Mouse (Mus musculus) small intestine, adult 2 months (tissue): ENCODE results near the gene Sipa1l1. TPM values are rescaled to one million over a fixed set of nuclear protein-coding genes. Genes with fewer than 3 reads are reported as not detected.

Source experiments
- H3K27ac ChIP-seq: fragments of 200-500 bp; 2 replicates; pipeline ENCODE4 v1.5.1; 2012; ENCODE audit warnings: low read depth, low read length, control low read depth, inconsistent platforms; ENCODE audit not compliant: insufficient read depth
- H3K27me3 ChIP-seq: fragments of 200-500 bp; 2 replicates; pipeline ENCODE4 v1.6.1; 2012; ENCODE audit warnings: mild to moderate bottlenecking, moderate library complexity, low read length, inconsistent platforms; ENCODE audit not compliant: control insufficient read depth, insufficient read depth
- H3K36me3 ChIP-seq: fragments of 200-500 bp; 2 replicates; pipeline ENCODE4 v1.6.1; 2012; ENCODE audit warnings: mild to moderate bottlenecking, low read length, control low read depth, inconsistent platforms; ENCODE audit not compliant: control insufficient read depth, insufficient read depth
- H3K4me1 ChIP-seq: fragments of 200-500 bp; 2 replicates; pipeline ENCODE4 v1.6.1; 2012; ENCODE audit warnings: low read length, inconsistent platforms, mixed read lengths; ENCODE audit not compliant: control insufficient read depth, insufficient read depth, insufficient read length
- H3K4me3 ChIP-seq: fragments of 200-500 bp; 2 replicates; pipeline ENCODE4 v1.5.1; 2012; ENCODE audit warnings: low read depth, mild to moderate bottlenecking, control low read depth, inconsistent platforms, low read length, moderate library complexity
- CTCF ChIP-seq: fragments of 200-500 bp; IDR thresholded peaks from 2 replicates; pipeline ENCODE4 v1.5.1; 2012; ENCODE audit warnings: low read depth, mild to moderate bottlenecking, control low read depth, inconsistent platforms, low read length, moderate library complexity, mixed read lengths; ENCODE audit not compliant: insufficient replicate concordance, insufficient read length; ENCODE audit errors: extremely low read depth
- POLR2A ChIP-seq: fragments of 200-500 bp; IDR thresholded peaks from 2 replicates; pipeline ENCODE4 v1.6.1; 2012; ENCODE audit warnings: low read depth, mild to moderate bottlenecking, control low read depth, inconsistent platforms, low read length, moderate library complexity
- WGBS: fragments of 180-500 bp; shearing (Covaris S2); methylation state at CpG from one replicate; pipeline ENCODE4 v1.1.7; 2018; 5-methylcytosine and 5-hydroxymethylcytosine counted together
- polyA plus RNA-seq: library from polyadenylated mRNA; depleted of rRNA; stranded (reverse); fragments of >200 nt; gene quantifications from 2 replicates; pipeline ENCODE4 v1.2.3, GENCODE M21; 2012

The Sipa1l1 gene
- polyA plus RNA-seq, 1 experiment: 13.4 TPM

- H3K27me3 ChIP-seq: no peaks in the 10 kb centered on the region
- 32% methylated on average over 5 of the region's 5 CpGs for WGBS
- H3K4me1 ChIP-seq: peaks cover 5% of the 10 kb centered on the region
- no peak for TF ChIP-seq CTCF
- no peak for TF ChIP-seq POLR2A
- H3K36me3 ChIP-seq: peaks cover 9% of the 10 kb centered on the region
- no peak overlapping the region for H3K4me3 ChIP-seq
- H3K27ac ChIP-seq: peak overlapping the region; percentile 1; the same call in 1 of the 2 replicates
Measured at GRCm38 (mm10) chr12:82365276-82365875, 196.3 kb downstream of the Sipa1l1 start.

GRCm38 (mm10) chr12:82366754-82367153 lies 197.6 kb downstream of the Sipa1l1 start:
- Histone ChIP-seq H3K27ac (no peak overlapping the region), H3K4me3 (no peak overlapping the region), H3K36me3 (peaks cover 11% of the 10 kb centered on the region), H3K4me1 (peaks cover 5% of the 10 kb centered on the region), H3K27me3 (no peaks in the 10 kb centered on the region)
- no peak for TF ChIP-seq POLR2A
- TF ChIP-seq CTCF: no peak
- 80% methylated on average over 6 of the region's 6 CpGs for WGBS

- H3K27ac ChIP-seq: no peak overlapping the region
- TF ChIP-seq POLR2A: no peak
- WGBS: 87% methylated on average over 2 of the region's 2 CpGs
- H3K36me3 ChIP-seq: peaks cover 12% of the 10 kb centered on the region
- peaks cover 5% of the 10 kb centered on the region for H3K4me1 ChIP-seq
- H3K4me3 ChIP-seq: no peak overlapping the region
- H3K27me3 ChIP-seq: no peaks in the 10 kb centered on the region
Measured at GRCm38 (mm10) chr12:82367345-82367744, 198.2 kb downstream of the Sipa1l1 start.

GRCm38 (mm10) chr12:82367986-82368385 lies 198.9 kb downstream of the Sipa1l1 start:
- no peaks in the 10 kb centered on the region for H3K27me3 ChIP-seq
- peaks cover 5% of the 10 kb centered on the region for H3K4me1 ChIP-seq
- no peak overlapping the region for H3K27ac ChIP-seq
- no peak overlapping the region for H3K4me3 ChIP-seq
- no peak for TF ChIP-seq CTCF
- no peak for TF ChIP-seq POLR2A
- 89% methylated on average over 3 of the region's 3 CpGs for WGBS
- H3K36me3 ChIP-seq: peaks cover 13% of the 10 kb centered on the region

GRCm38 (mm10) chr12:82369402-82370160 lies 200.5 kb downstream of the Sipa1l1 start:
- Histone ChIP-seq H3K36me3 (peaks cover 10% of the 10 kb centered on the region), H3K27me3 (no peaks in the 10 kb centered on the region), H3K4me3 (no peak overlapping the region), H3K4me1 (peaks cover 3% of the 10 kb centered on the region; the same call in 1 of the 2 replicates), H3K27ac (no peak overlapping the region)
- 88% methylated on average over 5 of the region's 5 CpGs for WGBS
- TF ChIP-seq POLR2A (no peak), CTCF (no peak)

- peaks cover 16% of the 10 kb centered on the region for H3K36me3 ChIP-seq
- no peak for TF ChIP-seq POLR2A
- TF ChIP-seq CTCF: no peak
- H3K27me3 ChIP-seq: no peaks in the 10 kb centered on the region
- H3K4me1 ChIP-seq: no peaks in the 10 kb centered on the region
- H3K4me3 ChIP-seq: no peak overlapping the region
- WGBS: 80% methylated on average over 3 of the region's 3 CpGs
- H3K27ac ChIP-seq: no peak overlapping the region
Measured at GRCm38 (mm10) chr12:82371266-82371665, 202.1 kb downstream of the Sipa1l1 start.

GRCm38 (mm10) chr12:82374020-82374419 lies 204.9 kb downstream of the Sipa1l1 start:
- H3K27ac ChIP-seq: no peak overlapping the region
- TF ChIP-seq CTCF (no peak), POLR2A (no peak)
- H3K36me3 ChIP-seq: peaks cover 15% of the 10 kb centered on the region
- no peaks in the 10 kb centered on the region for H3K27me3 ChIP-seq
- H3K4me1 ChIP-seq: no peaks in the 10 kb centered on the region
- H3K4me3 ChIP-seq: no peak overlapping the region

GRCm38 (mm10) chr12:82382932-82383331 lies 213.8 kb downstream of the Sipa1l1 start:
- TF ChIP-seq CTCF (no peak), POLR2A (no peak)
- peaks cover 22% of the 10 kb centered on the region for H3K36me3 ChIP-seq
- WGBS: 93% methylated on average over 3 of the region's 3 CpGs

More at GRCm38 (mm10) chr12:82382932-82383331, 213.8 kb downstream of the Sipa1l1 start:
- Histone ChIP-seq H3K4me3 (no peak overlapping the region), H3K4me1 (0 out of 2 replicates have a peak, but pooled peaks cover 2% of the 10 kb centered on the region), H3K27me3 (no peaks in the 10 kb centered on the region), H3K27ac (no peak overlapping the region)
